Mouse (Mus musculus) lung, embryonic 15.5 days (tissue): Measurements from ENCODE around the gene Gpr156. TPM values are rescaled to one million over a fixed set of nuclear protein-coding genes. Genes with fewer than 3 reads are reported as not detected.
A peak's percentile ranks its signal among the peaks of the same experiment; 100 is the strongest.
"Not testable (repeated sequence)": the region's sequence is repeated elsewhere in the genome, so short reads cannot be mapped to it uniquely, and the experiment has no call there.

Experiments
- ATAC-seq: fragments of 200-750 bp; cut with Nextera tagmentation; 2 replicates; pipeline ENCODE4 v1.8.0; 2017; ENCODE audit warnings: moderate number of reproducible peaks, borderline replicate concordance; ENCODE audit not compliant: low FRiP score, low TSS enrichment; ENCODE audit errors: extremely low read depth
- H3K27ac ChIP-seq: fragments of 300-500 bp; sonication (generic); 2 replicates; pipeline ENCODE4 v1.5.1; 2015; ENCODE audit warnings: moderate library complexity, mild to moderate bottlenecking, inconsistent platforms
- H3K27me3 ChIP-seq: fragments of 300-500 bp; sonication (generic); 2 replicates; pipeline ENCODE4 v1.6.1; 2015; ENCODE audit warnings: inconsistent platforms
- H3K36me3 ChIP-seq: fragments of 300-500 bp; sonication (generic); 2 replicates; pipeline ENCODE4 v1.6.1; 2015; ENCODE audit warnings: inconsistent platforms
- H3K4me1 ChIP-seq: fragments of 300-500 bp; sonication (generic); 2 replicates; pipeline ENCODE4 v1.6.1; 2015; ENCODE audit warnings: inconsistent platforms
- H3K4me2 ChIP-seq: fragments of 300-500 bp; sonication (generic); 2 replicates; pipeline ENCODE4 v1.6.1; 2015; ENCODE audit warnings: inconsistent platforms, mild to moderate bottlenecking, moderate library complexity
- H3K4me3 ChIP-seq: fragments of 300-500 bp; sonication (generic); 2 replicates; pipeline ENCODE4 v1.5.1; 2015; ENCODE audit warnings: mild to moderate bottlenecking, inconsistent platforms
- H3K9ac ChIP-seq: fragments of 300-500 bp; sonication (generic); 2 replicates; pipeline ENCODE4 v1.6.1; 2015; ENCODE audit warnings: inconsistent platforms
- H3K9me3 ChIP-seq: fragments of 300-500 bp; sonication (generic); 2 replicates; pipeline ENCODE4 v1.6.1; 2016; ENCODE audit warnings: inconsistent platforms
- WGBS: fragments of 180-500 bp; shearing (Covaris S2); methylation state at CpG from one replicate; pipeline ENCODE4 v1.1.7; 2015; 5-methylcytosine and 5-hydroxymethylcytosine counted together
- polyA plus RNA-seq: library from polyadenylated mRNA; unstranded; fragments of >200 nt; fragmentation: Nextera tagmentation; extraction: Ambion mirVana; gene quantifications from 2 replicates; pipeline ENCODE4 v1.2.1, GENCODE M21; 2015

Gpr156 gene
- polyA plus RNA-seq, 1 experiment from 2014 or later = 0.67 TPM

- no peak overlapping the region for H3K9ac ChIP-seq
- H3K36me3 ChIP-seq = no peaks in the 10 kb centered on the region
- H3K27me3 ChIP-seq = no peaks in the 10 kb centered on the region
- H3K4me2 ChIP-seq = peak overlapping the region; percentile 25
- no peak for ATAC-seq
- no peak overlapping the region for H3K4me3 ChIP-seq
- WGBS = 12% methylated on average over 15 of the region's 15 CpGs
- H3K27ac ChIP-seq = peak overlapping the region; percentile 29; the same call in 1 of the 2 replicates
- H3K9me3 ChIP-seq = no peaks in the 10 kb centered on the region
- H3K4me1 ChIP-seq = peaks cover 23% of the 10 kb centered on the region
Measured at GRCm38 (mm10) chr16:37963331-37964281, 47.3 kb downstream of the Gpr156 start.

GRCm38 (mm10) chr16:37964380-37965070, 48.2 kb downstream of the Gpr156 start:
- Histone ChIP-seq H3K4me3 (no peak overlapping the region), H3K27ac (peak overlapping the region; percentile 53), H3K9me3 (no peaks in the 10 kb centered on the region), H3K9ac (no peak overlapping the region), H3K27me3 (no peaks in the 10 kb centered on the region), H3K36me3 (no peaks in the 10 kb centered on the region), H3K4me1 (peaks cover 23% of the 10 kb centered on the region), H3K4me2 (no peak overlapping the region; the same call in 1 of the 2 replicates)
- ATAC-seq = no peak
- 39% methylated on average over 4 of the region's 4 CpGs for WGBS

- Histone ChIP-seq H3K4me2 (no peak overlapping the region), H3K27ac (no peak overlapping the region), H3K36me3 (no peaks in the 10 kb centered on the region), H3K4me1 (peaks cover 24% of the 10 kb centered on the region), H3K27me3 (no peaks in the 10 kb centered on the region), H3K4me3 (no peak overlapping the region), H3K9ac (no peak overlapping the region), H3K9me3 (no peaks in the 10 kb centered on the region)
- 78% methylated on average over 7 of the region's 7 CpGs for WGBS
- no peak for ATAC-seq
Measured at GRCm38 (mm10) chr16:37966871-37967270, 50.6 kb downstream of the Gpr156 start.

- Histone ChIP-seq H3K36me3 (no peaks in the 10 kb centered on the region), H3K9ac (no peak overlapping the region), H3K27me3 (no peaks in the 10 kb centered on the region), H3K4me2 (no peak overlapping the region), H3K4me1 (peaks cover 27% of the 10 kb centered on the region), H3K4me3 (no peak overlapping the region), H3K9me3 (no peaks in the 10 kb centered on the region), H3K27ac (no peak overlapping the region)
- ATAC-seq = no peak
- 65% methylated on average over 2 of the region's 2 CpGs for WGBS
Measured at GRCm38 (mm10) chr16:37967415-37967814, 51.1 kb downstream of the Gpr156 start.

GRCm38 (mm10) chr16:37971522-37971921, 55.2 kb downstream of the Gpr156 start:
- no peak overlapping the region for H3K27ac ChIP-seq
- no peaks in the 10 kb centered on the region for H3K27me3 ChIP-seq
- H3K9me3 ChIP-seq = no peaks in the 10 kb centered on the region
- H3K36me3 ChIP-seq = no peaks in the 10 kb centered on the region
- ATAC-seq = no peak
- no peak overlapping the region for H3K9ac ChIP-seq
- no peak overlapping the region for H3K4me3 ChIP-seq
- H3K4me1 ChIP-seq = 0 out of 2 replicates have a peak, but pooled peaks cover 5% of the 10 kb centered on the region
- WGBS = 68% methylated on average over 5 of the region's 5 CpGs
- no peak overlapping the region for H3K4me2 ChIP-seq

- no peak overlapping the region for H3K9ac ChIP-seq
- no peak overlapping the region for H3K4me2 ChIP-seq
- ATAC-seq = no peak
- H3K4me1 ChIP-seq = 0 out of 2 replicates have a peak, but pooled peaks cover 5% of the 10 kb centered on the region
- H3K9me3 ChIP-seq = no peaks in the 10 kb centered on the region
- no peaks in the 10 kb centered on the region for H3K36me3 ChIP-seq
- no peaks in the 10 kb centered on the region for H3K27me3 ChIP-seq
- 42% methylated on average over 8 of the region's 8 CpGs for WGBS
- H3K4me3 ChIP-seq = no peak overlapping the region
- H3K27ac ChIP-seq = no peak overlapping the region
Measured at GRCm38 (mm10) chr16:37972357-37972756, 56.1 kb downstream of the Gpr156 start.

GRCm38 (mm10) chr16:37973239-37973638, 56.9 kb downstream of the Gpr156 start:
- not testable (repeated sequence) for H3K9me3 ChIP-seq, H3K9ac ChIP-seq, H3K27ac ChIP-seq, H3K36me3 ChIP-seq, H3K27me3 ChIP-seq, H3K4me1 ChIP-seq, H3K4me2 ChIP-seq, ATAC-seq, H3K4me3 ChIP-seq
- 84% methylated on average over 9 of the region's 9 CpGs for WGBS

GRCm38 (mm10) chr16:37973855-37974519, 57.7 kb downstream of the Gpr156 start:
- Histone ChIP-seq H3K9ac (no peak overlapping the region), H3K4me3 (no peak overlapping the region), H3K27me3 (no peaks in the 10 kb centered on the region), H3K4me1 (0 out of 2 replicates have a peak, but pooled peaks cover 5% of the 10 kb centered on the region), H3K36me3 (no peaks in the 10 kb centered on the region), H3K9me3 (no peaks in the 10 kb centered on the region), H3K27ac (no peak overlapping the region), H3K4me2 (no peak overlapping the region)
- ATAC-seq = no peak
- 36% methylated on average over 11 of the region's 11 CpGs for WGBS

GRCm38 (mm10) chr16:37974520-37975340, 58.4 kb downstream of the Gpr156 start:
- Histone ChIP-seq H3K27ac (no peak overlapping the region), H3K36me3 (no peaks in the 10 kb centered on the region), H3K27me3 (no peaks in the 10 kb centered on the region), H3K4me2 (no peak overlapping the region), H3K9me3 (no peaks in the 10 kb centered on the region), H3K4me1 (0 out of 2 replicates have a peak, but pooled peaks cover 5% of the 10 kb centered on the region), H3K9ac (no peak overlapping the region), H3K4me3 (no peak overlapping the region)
- 46% methylated on average over 13 of the region's 13 CpGs for WGBS
- no peak for ATAC-seq

GRCm38 (mm10) chr16:37981907-37982306, 65.6 kb downstream of the Gpr156 start:
- Histone ChIP-seq H3K4me1 (no peaks in the 10 kb centered on the region), H3K9me3 (no peaks in the 10 kb centered on the region), H3K9ac (no peak overlapping the region), H3K4me2 (no peak overlapping the region), H3K27ac (no peak overlapping the region), H3K27me3 (no peaks in the 10 kb centered on the region), H3K4me3 (no peak overlapping the region), H3K36me3 (no peaks in the 10 kb centered on the region)
- WGBS = 69% methylated on average over 1 of the region's 1 CpGs
- ATAC-seq = no peak

- H3K27ac ChIP-seq = no peak overlapping the region
- no peak overlapping the region for H3K4me3 ChIP-seq
- H3K9me3 ChIP-seq = no peaks in the 10 kb centered on the region
- H3K4me2 ChIP-seq = no peak overlapping the region
- ATAC-seq = no peak
- no peaks in the 10 kb centered on the region for H3K36me3 ChIP-seq
- WGBS = 41% methylated on average over 11 of the region's 11 CpGs
- H3K9ac ChIP-seq = no peak overlapping the region
- H3K27me3 ChIP-seq = no peaks in the 10 kb centered on the region
- H3K4me1 ChIP-seq = peaks cover 13% of the 10 kb centered on the region
Measured at GRCm38 (mm10) chr16:37988211-37988865, 72.0 kb downstream of the Gpr156 start.
